Mouse (Mus musculus) left cerebral cortex, postnatal 25 days (tissue): ENCODE data around the gene C730034F03Rik. TPM values are rescaled to one million over a fixed set of nuclear protein-coding genes. Genes with fewer than 3 reads are reported as not detected.
"Not testable (repeated sequence)": the region's sequence is repeated elsewhere in the genome, so short reads cannot be mapped to it uniquely, and the experiment has no call there.

Source experiments
- DNase-seq, 2 experiments: peaks; one replicate each; pipeline ENCODE4 v3.0.0; 2022; ENCODE audit warnings: low spot score in 2 of 2, mixed read lengths in 1 of 2
- intact Hi-C: fragments of 180-260 bp; cut with DNase I; formaldehyde crosslinking; loops from one replicate; pipeline ENCODE4 v1.15.1; 2025
- total RNA-seq, 2 experiments: library from RNA; stranded (reverse); gene quantifications; 2 replicates each; pipeline ENCODE4 v1.2.3; 2021

The C730034F03Rik gene
- total RNA-seq, 2 experiments from 2014 or later = 1.9 to 2.1 TPM

- DNase-seq, intact Hi-C loops: not testable (repeated sequence)
These were observed 1.4 kb downstream of the C730034F03Rik start for GRCm38 (mm10) chr15:89430771-89431170.

- intact Hi-C loops = no loop called here
- no peak for DNase-seq
These were observed 1.9 kb downstream of the C730034F03Rik start for GRCm38 (mm10) chr15:89431271-89431670.

- intact Hi-C loops = no loop called here
These were observed 2.4 kb downstream of the C730034F03Rik start for GRCm38 (mm10) chr15:89431806-89432205.

GRCm38 (mm10) chr15:89432946-89433345 lies 3.6 kb downstream of the C730034F03Rik start:
- intact Hi-C loops = no loop called here
- DNase-seq = no peak

More at GRCm38 (mm10) chr15:89431806-89432205, 2.4 kb downstream of the C730034F03Rik start:
- no peak for DNase-seq

- no peak for DNase-seq
- intact Hi-C loops = no loop called here
These were observed 4.7 kb downstream of the C730034F03Rik start for GRCm38 (mm10) chr15:89434136-89434535.

- intact Hi-C loops = no loop called here
These were observed 6.5 kb downstream of the C730034F03Rik start for GRCm38 (mm10) chr15:89435878-89436277.

GRCm38 (mm10) chr15:89442486-89443070 lies 13.2 kb downstream of the C730034F03Rik start:
- intact Hi-C loops = no loop called here
- no peak for DNase-seq

More at GRCm38 (mm10) chr15:89435878-89436277, 6.5 kb downstream of the C730034F03Rik start:
- no peak for DNase-seq

GRCm38 (mm10) chr15:89452906-89453864 lies 23.8 kb downstream of the C730034F03Rik start:
- intact Hi-C loops = no loop called here
- DNase-seq = no peak

GRCm38 (mm10) chr15:89453865-89454478 lies 24.6 kb downstream of the C730034F03Rik start, which contains the start of gene Mapk8ip2:
Gene Mapk8ip2 (plus strand): TSS chr15:89453913.
- intact Hi-C loops = no loop called here
- DNase-seq = peak; percentile 72 to 74

- DNase-seq = no peak
- intact Hi-C loops = no loop called here
These were observed 25.5 kb downstream of the C730034F03Rik start for GRCm38 (mm10) chr15:89454857-89455256.

GRCm38 (mm10) chr15:89455642-89456041 lies 26.3 kb downstream of the C730034F03Rik start:
- no peak for DNase-seq
- intact Hi-C loops = no loop called here

- DNase-seq = no peak
- intact Hi-C loops = no loop called here
These were observed 29.6 kb downstream of the C730034F03Rik start for GRCm38 (mm10) chr15:89458942-89459341.

GRCm38 (mm10) chr15:89459821-89460220 lies 30.4 kb downstream of the C730034F03Rik start:
- no peak for DNase-seq
- intact Hi-C loops = no loop called here

- no peak for DNase-seq
- intact Hi-C loops = no loop called here
These were observed 30.9 kb downstream of the C730034F03Rik start for GRCm38 (mm10) chr15:89460298-89460697.

- intact Hi-C loops = no loop called here
- no peak for DNase-seq
These were observed 31.9 kb downstream of the C730034F03Rik start for GRCm38 (mm10) chr15:89461321-89461720.

GRCm38 (mm10) chr15:89462176-89462575 lies 32.8 kb downstream of the C730034F03Rik start:
- intact Hi-C loops = no loop called here
- no peak for DNase-seq

- intact Hi-C loops = no loop called here
- no peak for DNase-seq
These were observed 34.2 kb downstream of the C730034F03Rik start for GRCm38 (mm10) chr15:89463334-89464235.

- DNase-seq = no peak
- intact Hi-C loops = loop anchor here (5.0 kb wide), 1 partner anchor 88 kb away; the partner anchor contains the start of genes Odf3b and Tymp
These were observed 35.7 kb downstream of the C730034F03Rik start for GRCm38 (mm10) chr15:89465052-89465451.

- intact Hi-C loops = loop anchor here (5.0 kb wide), 1 partner anchor 91 kb away; the partner anchor contains the start of genes Odf3b and Tymp
- peak in 1 of 2 experiments; percentile 46 for DNase-seq
These were observed 39.2 kb downstream of the C730034F03Rik start for GRCm38 (mm10) chr15:89468577-89468976.
